Mouse (Mus musculus) cortical plate, adult 2 months (tissue): ENCODE measurements at regions not wholly inside any gene's neighbourhood (a gene's known extent, or its start where the extent isn't known, plus 50 kb on each side); places are given as distances from the start of the nearest gene placed in this dataset.

Experiments
- H3K27ac ChIP-seq: fragments of 200-500 bp; 2 replicates; pipeline ENCODE4 v1.5.1; 2012; ENCODE audit warnings: low read length, control low read depth, inconsistent platforms; ENCODE audit not compliant: insufficient read depth
- H3K4me1 ChIP-seq: fragments of 200-500 bp; 2 replicates; pipeline ENCODE4 v1.6.1; 2011; ENCODE audit warnings: low read length; ENCODE audit not compliant: control insufficient read depth, insufficient read depth
- H3K4me3 ChIP-seq: fragments of 200-500 bp; 2 replicates; pipeline ENCODE4 v1.5.1; 2011; ENCODE audit warnings: mild to moderate bottlenecking, low read length, control low read depth; ENCODE audit not compliant: insufficient read depth
- CTCF ChIP-seq: fragments of 200-500 bp; IDR thresholded peaks from 2 replicates; pipeline ENCODE4 v1.5.1; 2011; ENCODE audit warnings: mild to moderate bottlenecking, control low read depth, low read length; ENCODE audit not compliant: insufficient read depth; ENCODE audit errors: extremely low read depth
- POLR2A ChIP-seq: fragments of 200-500 bp; IDR thresholded peaks from 2 replicates; pipeline ENCODE4 v1.6.1; 2011; ENCODE audit warnings: mild to moderate bottlenecking, low read length, control low read depth; ENCODE audit not compliant: insufficient read depth; ENCODE audit errors: extremely low read depth

DNA sequence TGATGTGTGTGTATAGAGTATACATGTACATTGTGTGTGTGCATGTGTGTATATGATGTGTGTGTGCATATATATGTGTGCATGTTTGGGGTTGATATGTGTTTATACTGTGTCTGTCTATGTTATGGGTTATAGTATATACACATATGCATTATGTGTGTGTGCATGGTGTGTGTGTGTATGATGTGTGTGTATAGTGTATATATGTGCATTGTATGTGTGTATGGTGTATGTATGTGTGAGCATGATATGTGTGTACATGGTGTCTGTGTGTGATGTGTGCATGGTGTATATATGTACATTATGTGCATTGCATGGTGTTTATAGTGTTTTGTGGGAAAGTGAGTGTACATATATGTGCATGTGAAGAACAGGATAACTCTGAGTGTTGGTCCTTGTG lies 90.4 kb upstream of the Sp4 start:
- no peak overlapping the region for H3K27ac ChIP-seq
- H3K4me1 ChIP-seq: no peaks in the 10 kb centered on the region
- TF ChIP-seq POLR2A: no peak
- no peak for TF ChIP-seq CTCF
- no peak overlapping the region for H3K4me3 ChIP-seq

- no peak overlapping the region for H3K4me3 ChIP-seq
- no peak overlapping the region for H3K27ac ChIP-seq
- no peaks in the 10 kb centered on the region for H3K4me1 ChIP-seq
- TF ChIP-seq CTCF: no peak
- no peak for TF ChIP-seq POLR2A
Measured at GRCm38 (mm10) chr12:118381013-118381412, 79.8 kb upstream of the Sp4 start.

GRCm38 (mm10) chr12:118377898-118378297 lies 76.7 kb upstream of the Sp4 start:
- H3K27ac ChIP-seq: no peak overlapping the region
- no peak overlapping the region for H3K4me3 ChIP-seq

GRCm38 (mm10) chr12:118376521-118377493 lies 75.6 kb upstream of the Sp4 start:
- Histone ChIP-seq H3K4me1 (peaks cover 2% of the 10 kb centered on the region; the same call in 1 of the 2 replicates), H3K27ac (no peak overlapping the region), H3K4me3 (no peak overlapping the region)
- no peak for TF ChIP-seq CTCF
- TF ChIP-seq POLR2A: no peak

More at GRCm38 (mm10) chr12:118377898-118378297, 76.7 kb upstream of the Sp4 start:
- H3K4me1 ChIP-seq: peaks cover 1% of the 10 kb centered on the region; the same call in 1 of the 2 replicates
- TF ChIP-seq POLR2A: no peak
- no peak for TF ChIP-seq CTCF

- TF ChIP-seq CTCF: no peak
- no peak for TF ChIP-seq POLR2A
- Histone ChIP-seq H3K27ac (no peak overlapping the region), H3K4me1 (peaks cover 2% of the 10 kb centered on the region; the same call in 1 of the 2 replicates), H3K4me3 (no peak overlapping the region)
Measured at GRCm38 (mm10) chr12:118373250-118373649, 72.0 kb upstream of the Sp4 start.

DNA sequence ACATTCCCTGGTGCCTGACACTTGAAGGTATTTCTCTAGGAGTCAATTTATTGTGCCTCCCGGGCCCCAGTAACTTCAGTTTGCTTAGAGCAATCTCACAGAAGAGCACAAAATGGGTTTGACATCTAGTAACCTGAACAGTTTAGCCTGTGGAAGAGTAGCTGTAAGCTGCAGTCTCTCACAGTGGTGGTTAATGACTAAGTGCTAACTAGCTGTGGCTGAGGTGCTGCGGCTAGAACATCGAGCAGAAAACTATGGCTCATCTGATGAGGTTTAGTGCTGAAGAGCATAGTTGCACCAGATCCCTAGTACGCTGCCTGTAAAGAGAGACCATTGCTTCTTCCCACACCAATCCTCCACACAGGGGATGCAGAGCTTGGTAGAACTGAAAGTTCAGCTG lies 70.7 kb upstream of the Sp4 start:
- H3K4me1 ChIP-seq: peaks cover 2% of the 10 kb centered on the region; the same call in 1 of the 2 replicates
- H3K27ac ChIP-seq: no peak overlapping the region
- TF ChIP-seq POLR2A (no peak), CTCF (no peak)
- H3K4me3 ChIP-seq: no peak overlapping the region

GRCm38 (mm10) chr12:118367307-118368076 lies 66.3 kb upstream of the Sp4 start:
- Histone ChIP-seq H3K4me3 (no peak overlapping the region), H3K27ac (no peak overlapping the region), H3K4me1 (no peaks in the 10 kb centered on the region)
- TF ChIP-seq POLR2A (no peak), CTCF (no peak)

GRCm38 (mm10) chr12:118352866-118353265 lies 51.6 kb upstream of the Sp4 start:
- no peak overlapping the region for H3K27ac ChIP-seq
- TF ChIP-seq CTCF: no peak
- TF ChIP-seq POLR2A: no peak
- H3K4me3 ChIP-seq: no peak overlapping the region
- H3K4me1 ChIP-seq: no peaks in the 10 kb centered on the region

- TF ChIP-seq POLR2A (no peak), CTCF (no peak)
- Histone ChIP-seq H3K4me1 (no peaks in the 10 kb centered on the region), H3K4me3 (no peak overlapping the region), H3K27ac (no peak overlapping the region)
Measured at GRCm38 (mm10) chr12:118351421-118351820, 50.2 kb upstream of the Sp4 start.
